Mouse (Mus musculus): ENCODE measurements at regions not wholly inside any gene's neighbourhood (a gene's known extent, or its start where the extent isn't known, plus 50 kb on each side); places are given as distances from the start of the nearest gene placed in this dataset.

GRCm38 (mm10) chr7:118042914-118043313 lies 73.1 kb downstream of the Rps15a start:
- TF ChIP-seq MAX (IDR thresholded peaks at IDR 0.05) = no peak
- no peak for TF ChIP-seq CTCF (IDR thresholded peaks at IDR 0.05; ENCODE audit: control insufficient read depth, insufficient read depth, insufficient read length)
- no peak for TF ChIP-seq MYOG (IDR thresholded peaks at IDR 0.05; ENCODE audit: control insufficient read depth, extremely low read depth, insufficient read length)
- TF ChIP-seq USF1 (IDR thresholded peaks at IDR 0.05; ENCODE audit: low read depth) = no peak
- no peak for TF ChIP-seq MYOD1 (IDR thresholded peaks at IDR 0.05; ENCODE audit: control insufficient read depth, insufficient read length, low read depth)
